Mouse (Mus musculus): ENCODE measurements at regions not wholly inside any gene's neighbourhood (a gene's known extent, or its start where the extent isn't known, plus 50 kb on each side); places are given as distances from the start of the nearest gene placed in this dataset.

DNA sequence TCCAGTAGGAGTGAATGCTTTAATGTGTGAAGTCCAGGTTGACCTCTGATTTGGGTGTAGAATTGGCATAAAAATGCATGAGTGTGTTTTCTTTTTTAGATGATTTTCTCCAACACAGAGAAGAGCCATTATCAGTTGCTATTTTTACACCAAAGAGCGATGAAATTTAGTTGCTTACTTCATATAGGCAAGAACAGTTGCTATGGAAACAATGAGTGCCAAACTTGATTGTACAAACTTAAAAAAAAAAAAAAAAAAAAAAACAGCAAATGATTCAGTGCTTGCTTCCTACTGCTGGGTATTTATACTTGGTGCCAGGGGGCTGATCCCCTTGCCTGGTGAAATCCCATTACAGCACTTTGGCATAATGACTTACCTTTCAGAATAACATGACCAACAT is 268.0 kb downstream of the Sec23a start:
- no peak for DNase-seq (ENCODE audit: low spot score)

GRCm38 (mm10) chr12:58728094-58728493 is 283.7 kb downstream of the Sec23a start:
- no peak for DNase-seq (ENCODE audit: low spot score)

- no peak for DNase-seq (ENCODE audit: low spot score)
Observed at GRCm38 (mm10) chr12:58727547-58727946, 284.3 kb downstream of the Sec23a start.

DNA sequence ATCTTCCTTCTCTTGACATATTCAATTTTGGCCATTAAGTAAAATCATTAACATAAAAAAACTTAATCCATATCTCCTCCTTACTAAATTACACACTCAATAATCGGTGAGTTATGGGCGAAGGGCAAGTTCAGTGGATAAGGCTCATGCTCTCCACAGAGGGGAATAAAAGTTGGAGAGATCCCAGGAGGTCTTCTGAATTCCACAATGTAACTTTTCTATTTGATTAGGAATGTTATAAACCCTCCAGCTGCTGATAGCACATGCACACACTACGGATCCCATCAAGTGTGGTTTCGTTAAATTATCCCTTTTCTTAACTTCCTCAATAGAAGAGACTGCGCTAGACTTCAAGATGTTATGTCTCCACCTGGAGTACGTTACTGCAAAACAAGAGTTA is 293.9 kb downstream of the Sec23a start:
- no peak for DNase-seq (ENCODE audit: low spot score)

GRCm38 (mm10) chr12:58714207-58714606 is 297.6 kb downstream of the Sec23a start:
- DNase-seq (ENCODE audit: low spot score) = no peak

DNA sequence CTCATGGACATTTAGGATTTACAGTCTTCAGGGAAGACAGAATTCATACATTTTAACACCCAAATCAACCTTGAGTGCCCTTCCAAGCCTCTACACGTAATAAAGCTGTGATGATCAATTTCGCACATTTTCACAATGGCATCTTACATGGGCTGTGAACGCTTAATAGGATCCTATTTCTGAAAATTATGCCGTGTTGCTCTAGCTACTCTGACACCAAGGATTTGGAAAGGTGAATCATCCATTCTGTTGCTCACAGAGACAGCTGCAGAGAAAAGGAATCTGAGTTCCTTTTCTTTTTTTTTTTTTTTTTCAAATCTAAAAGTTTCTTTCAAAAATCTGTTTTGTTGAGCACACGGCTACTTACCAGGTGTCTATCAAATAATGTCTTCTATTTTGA is 316.1 kb downstream of the Sec23a start:
- no peak for DNase-seq (ENCODE audit: low spot score)

- DNase-seq (ENCODE audit: low spot score) = no peak
Observed at GRCm38 (mm10) chr12:58669914-58670635, 341.7 kb downstream of the Sec23a start.

GRCm38 (mm10) chr12:58654530-58655056 is 357.2 kb downstream of the Sec23a start:
- DNase-seq (ENCODE audit: low spot score) = no peak

DNA sequence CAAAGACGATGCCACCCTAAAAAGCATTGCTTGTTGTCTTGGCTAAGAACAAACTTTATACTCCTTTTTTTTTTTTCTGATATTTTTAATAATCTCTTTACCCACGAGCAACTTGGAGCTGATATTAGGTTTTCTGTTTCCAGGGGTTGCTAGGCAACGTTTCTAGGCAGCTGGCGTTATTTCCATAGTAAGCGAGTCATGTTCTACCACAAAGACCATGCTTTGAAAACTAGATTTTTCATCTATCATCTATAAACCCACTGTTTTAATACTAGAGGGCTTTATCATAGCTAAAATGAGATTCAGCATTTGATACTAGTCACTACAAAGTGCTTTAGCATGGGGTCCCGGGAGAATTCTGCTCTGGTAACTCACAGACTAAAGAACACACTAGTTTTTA is 358.1 kb downstream of the Sec23a start:
- DNase-seq (ENCODE audit: low spot score) = no peak

GRCm38 (mm10) chr12:58653222-58653621 is 358.6 kb downstream of the Sec23a start:
- DNase-seq (ENCODE audit: low spot score) = peak; percentile 1

DNA sequence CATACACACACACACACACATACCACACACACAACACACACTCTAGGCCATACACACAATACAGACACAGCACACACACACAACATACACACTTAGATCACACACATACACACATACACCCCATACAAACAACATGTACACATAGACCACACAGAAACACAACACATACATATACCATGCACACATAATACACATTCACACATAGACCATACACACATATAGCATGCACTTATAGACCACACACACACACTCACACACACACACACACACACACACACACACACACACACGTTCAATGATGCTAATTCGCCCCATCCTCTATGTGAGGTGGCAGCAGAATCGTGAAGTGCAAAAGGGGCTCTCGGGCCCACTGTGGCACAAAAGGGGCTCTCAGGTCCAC is 359.1 kb downstream of the Sec23a start:
- DNase-seq (ENCODE audit: low spot score) = no peak

GRCm38 (mm10) chr12:58648322-58648721 is 363.5 kb downstream of the Sec23a start:
- DNase-seq (ENCODE audit: low spot score) = no peak

DNA sequence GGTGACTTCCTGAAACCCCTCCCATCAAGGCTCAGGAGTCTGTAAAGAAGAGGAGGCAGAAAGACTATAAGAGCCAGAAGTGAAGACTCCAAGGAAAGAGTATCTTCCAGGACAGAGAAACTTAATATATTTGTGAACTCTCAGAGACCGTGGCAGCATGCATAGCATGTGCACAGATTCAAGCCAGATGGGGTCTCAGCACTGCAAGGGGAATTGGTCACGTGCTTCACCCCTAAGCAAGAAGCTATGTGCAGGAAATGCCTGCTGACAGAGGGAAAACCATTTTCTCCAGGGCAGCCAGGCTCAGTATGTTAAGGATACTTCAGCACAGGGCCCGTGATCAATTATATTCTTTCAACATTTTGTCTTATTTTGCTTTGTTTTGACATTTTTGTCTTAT is 368.0 kb downstream of the Sec23a start:
- DNase-seq (ENCODE audit: low spot score) = no peak

DNA sequence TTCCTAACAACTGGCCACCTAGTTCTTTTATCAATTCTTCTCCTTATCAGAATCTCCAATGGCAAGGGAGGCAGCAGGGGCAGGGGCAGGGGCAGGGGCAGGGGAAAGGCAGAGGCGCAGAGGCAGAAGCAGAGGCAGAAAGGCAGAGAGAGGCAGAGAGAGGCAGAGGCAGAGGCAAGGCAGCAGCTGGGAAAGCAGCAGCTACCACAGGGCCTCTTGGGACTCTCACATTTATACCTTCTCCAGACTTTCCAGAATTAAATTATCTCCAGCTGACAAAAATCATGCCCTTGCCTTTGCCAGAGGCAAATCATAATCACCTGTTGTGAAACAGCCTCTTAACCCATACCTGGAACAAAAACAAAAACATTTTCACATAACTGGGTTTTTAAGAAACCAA is 370.4 kb upstream of the Clec14a start:
- DNase-seq (ENCODE audit: low spot score) = no peak

- DNase-seq (ENCODE audit: low spot score) = no peak
Observed at GRCm38 (mm10) chr12:58638260-58638659, 369.2 kb upstream of the Clec14a start.

- DNase-seq (ENCODE audit: low spot score) = no peak
Observed at GRCm38 (mm10) chr12:58632529-58632928, 363.4 kb upstream of the Clec14a start.

DNA sequence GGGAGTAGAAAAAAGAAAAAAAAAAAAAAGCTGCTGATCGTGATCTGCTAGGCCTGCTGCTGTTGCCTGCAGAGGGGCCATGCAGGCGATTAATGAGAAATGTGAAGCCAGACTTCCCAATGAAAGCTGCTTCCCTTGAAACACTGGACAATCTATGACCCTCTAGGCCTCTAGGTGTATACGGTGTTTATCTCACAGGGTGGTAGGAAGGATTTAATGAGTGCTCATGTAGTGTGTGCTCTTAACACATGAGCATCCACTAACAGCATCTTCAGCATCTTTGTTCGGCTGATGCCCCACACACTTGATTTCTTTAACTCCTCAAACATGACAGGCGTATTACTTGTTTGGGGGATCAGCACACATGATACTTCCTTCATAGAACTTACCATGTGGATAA is 359.7 kb upstream of the Clec14a start:
- no peak for DNase-seq (ENCODE audit: low spot score)

- DNase-seq (ENCODE audit: low spot score) = no peak
Observed at GRCm38 (mm10) chr12:58625144-58625543, 356.1 kb upstream of the Clec14a start.

DNA sequence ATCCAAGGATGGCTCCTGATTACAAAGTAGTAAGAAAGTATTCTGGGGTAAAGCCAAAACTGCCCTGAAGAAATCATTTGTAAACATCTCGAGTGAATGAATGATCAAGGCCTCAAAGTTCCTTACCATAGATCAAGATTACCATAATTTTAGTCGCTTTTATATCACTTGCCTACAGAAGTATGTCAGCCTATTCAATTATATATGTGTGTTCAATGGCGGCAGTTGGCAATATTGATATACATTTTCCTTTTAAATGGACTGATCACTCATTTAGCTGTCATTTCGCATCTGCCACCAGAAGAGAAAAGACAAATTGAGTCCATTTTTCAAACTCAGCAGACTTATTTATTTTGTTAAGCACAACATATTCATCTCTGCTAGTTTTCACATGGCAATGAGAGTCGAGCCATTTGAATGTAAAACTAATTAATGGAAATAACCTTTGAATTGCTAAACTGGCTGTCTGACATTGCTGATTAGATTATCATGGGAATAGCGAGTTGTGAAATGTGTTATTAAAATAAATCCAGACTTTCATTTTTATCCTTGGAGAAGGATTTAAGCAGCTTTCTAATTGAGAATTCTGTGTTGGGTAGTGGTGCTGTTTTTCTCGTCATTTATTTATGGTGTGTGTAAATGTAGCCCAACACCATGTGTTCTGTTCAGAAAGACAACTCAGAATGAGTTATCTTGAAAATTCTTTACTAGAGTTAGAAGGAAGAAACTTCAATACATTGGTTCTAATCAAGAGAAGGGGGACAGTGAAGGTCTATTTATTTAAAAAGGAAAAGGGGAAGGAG is 350.6 kb upstream of the Clec14a start:
- no peak for DNase-seq (ENCODE audit: low spot score)

DNA sequence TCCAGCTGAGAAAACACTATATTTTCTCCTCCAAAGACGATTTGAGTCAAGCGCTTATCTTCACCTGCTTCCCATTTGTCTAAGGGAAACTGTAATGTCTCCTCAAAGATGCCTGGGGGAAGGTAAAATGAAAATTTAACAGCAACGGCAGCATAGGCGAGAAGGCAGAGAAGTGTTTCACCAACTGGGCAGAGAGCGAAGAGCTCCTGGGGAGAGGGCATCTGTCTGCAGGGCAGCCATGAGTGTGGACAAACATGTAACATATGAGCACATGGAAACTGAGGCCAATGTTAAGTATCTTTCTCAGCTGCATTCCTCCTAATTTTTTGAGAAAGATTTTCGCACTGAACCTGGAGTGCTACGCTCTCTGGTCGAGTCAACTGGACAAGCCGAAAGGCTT is 325.7 kb upstream of the Clec14a start:
- DNase-seq (ENCODE audit: low spot score) = no peak

- no peak for DNase-seq (ENCODE audit: low spot score)
Observed at GRCm38 (mm10) chr12:58591480-58591829, 322.4 kb upstream of the Clec14a start.

DNA sequence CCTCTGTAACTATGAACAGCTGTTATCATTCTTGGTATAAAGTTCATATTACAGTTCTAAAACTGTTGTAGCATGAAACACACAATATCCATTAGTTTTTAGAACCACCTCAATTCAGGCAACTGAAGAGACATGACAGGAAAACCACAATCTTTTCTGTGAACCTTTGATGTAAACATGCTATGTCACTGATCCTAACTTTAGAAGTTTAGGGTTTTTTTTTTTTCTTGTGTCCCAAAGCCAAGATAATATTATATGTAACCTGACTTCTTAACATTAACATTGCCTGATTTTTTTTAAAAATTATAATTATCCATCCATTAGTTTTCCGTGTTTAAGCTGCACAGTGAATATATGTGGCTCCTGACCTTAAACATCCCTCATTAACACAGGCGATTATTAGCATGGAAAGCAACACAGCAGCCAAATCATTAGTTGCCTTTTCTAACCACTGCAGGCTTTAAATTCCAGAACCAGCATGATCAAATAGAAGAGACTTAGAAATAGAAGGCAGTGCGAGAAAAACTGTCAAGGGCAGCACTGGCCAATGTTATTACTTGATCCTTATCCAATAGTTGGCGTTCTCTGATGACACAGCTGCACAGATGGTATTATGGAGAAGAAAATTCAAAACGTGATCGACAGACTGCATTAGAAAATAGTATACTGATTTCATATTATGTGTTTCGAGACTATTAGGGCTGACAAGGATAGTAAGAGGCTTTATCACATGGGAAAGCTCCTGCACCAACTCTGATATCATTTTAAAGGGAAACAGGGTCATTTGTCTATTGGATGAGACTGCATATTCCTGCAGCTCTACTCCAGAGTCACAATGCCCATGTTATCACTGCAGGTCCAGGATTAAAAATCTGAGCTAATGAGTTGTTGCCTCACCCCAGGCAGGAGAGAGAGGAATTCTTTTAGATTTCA is 321.7 kb upstream of the Clec14a start:
- DNase-seq (ENCODE audit: low spot score) = no peak
